Mouse (Mus musculus): ENCODE data around the gene Rai1. TPM values are rescaled to one million over a fixed set of nuclear protein-coding genes. Genes with fewer than 3 reads are reported as not detected.

Gene Rai1
- polyA plus RNA-seq, 2 experiments: 29.7 to 62.1 TPM

GRCm38 (mm10) chr11:60115024-60115538 lies 10.3 kb downstream of the Rai1 start:
- Histone ChIP-seq H3K27ac (replicated peaks; ENCODE audit: low read depth, low read length) (peak overlapping the region; percentile 89), H3K27me3 (ENCODE audit: control insufficient read depth, insufficient read depth, low read length) (no peaks in the 10 kb centered on the region), H3K36me3 (ENCODE audit: control insufficient read depth, insufficient read depth, low read length) (no peaks in the 10 kb centered on the region; the same call in 1 of the 2 replicates), H3K9me3 (ENCODE audit: control insufficient read depth, low read length) (no peaks in the 10 kb centered on the region), H3K4me2 (replicated peaks; ENCODE audit: low read depth, low read length, severe bottlenecking) (peak overlapping the region; percentile 76), H3K4me3 (replicated peaks; ENCODE audit: low read length) (peak overlapping the region; percentile 48), H3K9ac (ENCODE audit: low read depth, low read length, severe bottlenecking) (peak overlapping the region; percentile 55), H3K4me1 (ENCODE audit: control insufficient read depth, insufficient read depth, low read length) (peaks cover 50% of the 10 kb centered on the region)
- TF ChIP-seq POLR2A (IDR thresholded peaks at IDR 0.05; ENCODE audit: borderline replicate concordance, extremely low read depth, insufficient read depth, insufficient read length): no peak
- DNase-seq (ENCODE audit: low spot score): peak; percentile 94
- ATAC-seq (ENCODE audit: low FRiP score, low read depth): peak; percentile 96
- WGBS: 3% methylated on average over 31 of the region's 43 CpGs

GRCm38 (mm10) chr11:60115638-60116276 lies 10.9 kb downstream of the Rai1 start:
- Histone ChIP-seq H3K9me3 (ENCODE audit: control insufficient read depth, low read length) (no peaks in the 10 kb centered on the region), H3K27me3 (ENCODE audit: control insufficient read depth, insufficient read depth, low read length) (no peaks in the 10 kb centered on the region), H3K9ac (ENCODE audit: low read depth, low read length, severe bottlenecking) (peak overlapping the region; percentile 55), H3K4me1 (ENCODE audit: control insufficient read depth, insufficient read depth, low read length) (peaks cover 56% of the 10 kb centered on the region), H3K36me3 (ENCODE audit: control insufficient read depth, insufficient read depth, low read length) (no peaks in the 10 kb centered on the region; the same call in 1 of the 2 replicates), H3K27ac (replicated peaks; ENCODE audit: low read depth, low read length) (peak overlapping the region; percentile 89), H3K4me3 (replicated peaks; ENCODE audit: low read length) (peak overlapping the region; percentile 48), H3K4me2 (replicated peaks; ENCODE audit: low read depth, low read length, severe bottlenecking) (peak overlapping the region; percentile 76)
- WGBS: 38% methylated on average over 6 of the region's 6 CpGs
- no peak for TF ChIP-seq POLR2A (IDR thresholded peaks at IDR 0.05; ENCODE audit: borderline replicate concordance, extremely low read depth, insufficient read depth, insufficient read length)
- ATAC-seq (ENCODE audit: low FRiP score, low read depth): no peak
- DNase-seq (ENCODE audit: low spot score): no peak

- WGBS: 90% methylated on average over 2 of the region's 2 CpGs
- no peak for ATAC-seq (ENCODE audit: low FRiP score, low read depth)
- Histone ChIP-seq H3K9ac (ENCODE audit: low read depth, low read length, severe bottlenecking) (no peak overlapping the region), H3K27me3 (ENCODE audit: control insufficient read depth, insufficient read depth, low read length) (no peaks in the 10 kb centered on the region), H3K9me3 (ENCODE audit: control insufficient read depth, low read length) (no peaks in the 10 kb centered on the region), H3K27ac (replicated peaks; ENCODE audit: low read depth, low read length) (no peak overlapping the region), H3K4me2 (replicated peaks; ENCODE audit: low read depth, low read length, severe bottlenecking) (no peak overlapping the region), H3K4me1 (ENCODE audit: control insufficient read depth, insufficient read depth, low read length) (peaks cover 18% of the 10 kb centered on the region), H3K4me3 (replicated peaks; ENCODE audit: low read length) (no peak overlapping the region), H3K36me3 (ENCODE audit: control insufficient read depth, insufficient read depth, low read length) (peaks cover 3% of the 10 kb centered on the region; the same call in 1 of the 2 replicates)
- DNase-seq (ENCODE audit: low spot score): no peak
- TF ChIP-seq POLR2A (IDR thresholded peaks at IDR 0.05; ENCODE audit: borderline replicate concordance, extremely low read depth, insufficient read depth, insufficient read length): no peak
Measured at GRCm38 (mm10) chr11:60120586-60121262, 15.9 kb downstream of the Rai1 start.

GRCm38 (mm10) chr11:60122611-60123010 lies 17.8 kb downstream of the Rai1 start:
- Histone ChIP-seq H3K4me1 (ENCODE audit: control insufficient read depth, insufficient read depth, low read length) (peaks cover 25% of the 10 kb centered on the region), H3K9me3 (ENCODE audit: control insufficient read depth, low read length) (no peaks in the 10 kb centered on the region), H3K4me3 (replicated peaks; ENCODE audit: low read length) (no peak overlapping the region), H3K27ac (replicated peaks; ENCODE audit: low read depth, low read length) (no peak overlapping the region), H3K4me2 (replicated peaks; ENCODE audit: low read depth, low read length, severe bottlenecking) (no peak overlapping the region), H3K36me3 (ENCODE audit: control insufficient read depth, insufficient read depth, low read length) (0 out of 2 replicates have a peak, but pooled peaks cover 3% of the 10 kb centered on the region), H3K9ac (ENCODE audit: low read depth, low read length, severe bottlenecking) (no peak overlapping the region), H3K27me3 (ENCODE audit: control insufficient read depth, insufficient read depth, low read length) (no peaks in the 10 kb centered on the region)
- no peak for ATAC-seq (ENCODE audit: low FRiP score, low read depth)
- TF ChIP-seq POLR2A (IDR thresholded peaks at IDR 0.05; ENCODE audit: borderline replicate concordance, extremely low read depth, insufficient read depth, insufficient read length): no peak
- DNase-seq (ENCODE audit: low spot score): no peak

GRCm38 (mm10) chr11:60127048-60127447 lies 22.2 kb downstream of the Rai1 start:
- H3K9ac ChIP-seq (ENCODE audit: low read depth, low read length, severe bottlenecking): no peak overlapping the region
- no peak for ATAC-seq (ENCODE audit: low FRiP score, low read depth)

More at GRCm38 (mm10) chr11:60127048-60127447, 22.2 kb downstream of the Rai1 start:
- H3K4me1 ChIP-seq (ENCODE audit: control insufficient read depth, insufficient read depth, low read length): peaks cover 25% of the 10 kb centered on the region
- H3K4me2 ChIP-seq (replicated peaks; ENCODE audit: low read depth, low read length, severe bottlenecking): no peak overlapping the region
- H3K27me3 ChIP-seq (ENCODE audit: control insufficient read depth, insufficient read depth, low read length): no peaks in the 10 kb centered on the region
- no peak overlapping the region for H3K4me3 ChIP-seq (replicated peaks; ENCODE audit: low read length)
- H3K27ac ChIP-seq (replicated peaks; ENCODE audit: low read depth, low read length): 0 out of 2 replicates have a peak overlapping the region, but pooled peaks have one; percentile 7
- no peak for TF ChIP-seq POLR2A (IDR thresholded peaks at IDR 0.05; ENCODE audit: borderline replicate concordance, extremely low read depth, insufficient read depth, insufficient read length)
- H3K36me3 ChIP-seq (ENCODE audit: control insufficient read depth, insufficient read depth, low read length): 0 out of 2 replicates have a peak, but pooled peaks cover 3% of the 10 kb centered on the region
- no peak for DNase-seq (ENCODE audit: low spot score)
- H3K9me3 ChIP-seq (ENCODE audit: control insufficient read depth, low read length): no peaks in the 10 kb centered on the region

Measured in limb, embryonic 14.5 days (tissue).